Mouse (Mus musculus): ENCODE measurements around the gene Plcl1.

Plcl1 gene

GRCm38 (mm10) chr1:55528547-55529304, 123.0 kb downstream of the Plcl1 start:
- DNase-seq, result peak; percentile 19

GRCm38 (mm10) chr1:55533823-55534222, 128.1 kb downstream of the Plcl1 start:
- DNase-seq, result no peak

GRCm38 (mm10) chr1:55554405-55554804, 148.7 kb downstream of the Plcl1 start:
- no peak for DNase-seq

- DNase-seq, result no peak
Observed at GRCm38 (mm10) chr1:55557960-55558359, 152.2 kb downstream of the Plcl1 start.

- no peak for DNase-seq
Observed at GRCm38 (mm10) chr1:55558409-55558808, 152.7 kb downstream of the Plcl1 start.

- DNase-seq, result no peak
Observed at GRCm38 (mm10) chr1:55559998-55560397, 154.3 kb downstream of the Plcl1 start.

GRCm38 (mm10) chr1:55565933-55566332, 160.2 kb downstream of the Plcl1 start:
- DNase-seq, result no peak

- peak; percentile 27 for DNase-seq
Observed at GRCm38 (mm10) chr1:55567801-55568360, 162.2 kb downstream of the Plcl1 start.

GRCm38 (mm10) chr1:55570225-55570624, 164.5 kb downstream of the Plcl1 start:
- no peak for DNase-seq

- DNase-seq, result no peak
Observed at GRCm38 (mm10) chr1:55571399-55571798, 165.7 kb downstream of the Plcl1 start.

GRCm38 (mm10) chr1:55572202-55572601, 166.5 kb downstream of the Plcl1 start:
- peak; percentile 11 for DNase-seq

- DNase-seq, result no peak
Observed at GRCm38 (mm10) chr1:55572664-55573063, 166.9 kb downstream of the Plcl1 start.

- DNase-seq, result no peak
Observed at GRCm38 (mm10) chr1:55575916-55576315, 170.2 kb downstream of the Plcl1 start.

GRCm38 (mm10) chr1:55581752-55582151, 176.0 kb downstream of the Plcl1 start:
- DNase-seq, result no peak

GRCm38 (mm10) chr1:55585441-55585840, 179.7 kb downstream of the Plcl1 start:
- DNase-seq, result no peak

- DNase-seq, result no peak
Observed at GRCm38 (mm10) chr1:55588090-55588489, 182.4 kb downstream of the Plcl1 start.

GRCm38 (mm10) chr1:55590047-55590446, 184.3 kb downstream of the Plcl1 start:
- no peak for DNase-seq

GRCm38 (mm10) chr1:55600496-55600895, 194.8 kb downstream of the Plcl1 start:
- peak; percentile 48 for DNase-seq

GRCm38 (mm10) chr1:55604593-55604992, 198.9 kb downstream of the Plcl1 start:
- no peak for DNase-seq

GRCm38 (mm10) chr1:55605450-55605849, 199.7 kb downstream of the Plcl1 start:
- DNase-seq, result no peak

- peak; percentile 18 for DNase-seq
Observed at GRCm38 (mm10) chr1:55605956-55606355, 200.2 kb downstream of the Plcl1 start.

- no peak for DNase-seq
Observed at GRCm38 (mm10) chr1:55606405-55606804, 200.7 kb downstream of the Plcl1 start.

- no peak for DNase-seq
Observed at GRCm38 (mm10) chr1:55612759-55613328, 207.1 kb downstream of the Plcl1 start.

- DNase-seq, result no peak
Observed at GRCm38 (mm10) chr1:55617857-55618256, 212.1 kb downstream of the Plcl1 start.
